Mouse (Mus musculus) neural tube, embryonic 13.5 days (tissue): ENCODE results near the gene Hist2h2ac. TPM values are rescaled to one million over a fixed set of nuclear protein-coding genes. Genes with fewer than 3 reads are reported as not detected.
"Not testable (repeated sequence)": the region's sequence is repeated elsewhere in the genome, so short reads cannot be mapped to it uniquely, and the experiment has no call there.

ENCODE experiments used
- ATAC-seq: fragments of 200-750 bp; cut with Nextera tagmentation; 2 replicates; pipeline ENCODE4 v1.8.0; 2017; ENCODE audit warnings: low read depth, mild to moderate bottlenecking, moderate TSS enrichment, moderate library complexity
- H3K27ac ChIP-seq: fragments of 300-500 bp; sonication (generic); replicated peaks from 2 replicates; pipeline ENCODE4 v1.5.1; 2015; ENCODE audit warnings: moderate library complexity, mild to moderate bottlenecking, inconsistent platforms
- H3K27me3 ChIP-seq: fragments of 300-500 bp; sonication (generic); 2 replicates; pipeline ENCODE4 v1.6.1; 2015; ENCODE audit warnings: mild to moderate bottlenecking, inconsistent platforms
- H3K36me3 ChIP-seq: fragments of 300-500 bp; sonication (generic); 2 replicates; pipeline ENCODE4 v1.6.1; 2015; ENCODE audit warnings: mild to moderate bottlenecking, inconsistent platforms
- H3K4me1 ChIP-seq: fragments of 300-500 bp; sonication (generic); replicated peaks from 2 replicates; pipeline ENCODE4 v1.6.1; 2015; ENCODE audit warnings: inconsistent platforms
- H3K4me2 ChIP-seq: fragments of 300-500 bp; sonication (generic); 2 replicates; pipeline ENCODE4 v1.6.1; 2015; ENCODE audit warnings: inconsistent platforms, mild to moderate bottlenecking, moderate library complexity
- H3K4me3 ChIP-seq: fragments of 300-500 bp; sonication (generic); 2 replicates; pipeline ENCODE4 v1.5.1; 2015; ENCODE audit warnings: mild to moderate bottlenecking, inconsistent platforms
- H3K9ac ChIP-seq: fragments of 300-500 bp; sonication (generic); 2 replicates; pipeline ENCODE4 v1.6.1; 2015; ENCODE audit warnings: moderate library complexity, mild to moderate bottlenecking, inconsistent platforms
- H3K9me3 ChIP-seq: fragments of 300-500 bp; sonication (generic); 2 replicates; pipeline ENCODE4 v1.6.1; 2016; ENCODE audit warnings: inconsistent platforms
- WGBS: fragments of 180-500 bp; shearing (Covaris S2); methylation state at CpG from one replicate; pipeline ENCODE4 v1.1.7; 2015; 5-methylcytosine and 5-hydroxymethylcytosine counted together
- polyA plus RNA-seq: library from polyadenylated mRNA; unstranded; fragments of >200 nt; fragmentation: Nextera tagmentation; extraction: Ambion mirVana; gene quantifications from 2 replicates; pipeline ENCODE4 v1.2.1, GENCODE M21; 2015

The Hist2h2ac gene
- polyA plus RNA-seq, 1 experiment from 2014 or later = 2.1 TPM

- WGBS = 0% methylated on average over 12 of the region's 12 CpGs
- no peaks in the 10 kb centered on the region for H3K36me3 ChIP-seq
- H3K9me3 ChIP-seq = no peaks in the 10 kb centered on the region
- ATAC-seq = peak; percentile 41
- peak overlapping the region; percentile 98 for H3K27ac ChIP-seq
- H3K4me1 ChIP-seq = peaks cover 38% of the 10 kb centered on the region
- H3K27me3 ChIP-seq = no peaks in the 10 kb centered on the region
- H3K4me3 ChIP-seq = peak overlapping the region; percentile 66
- H3K9ac ChIP-seq = peak overlapping the region; percentile 85
- peak overlapping the region; percentile 91 for H3K4me2 ChIP-seq
These were observed 1.5 kb downstream of the Hist2h2ac start for GRCm38 (mm10) chr3:96219191-96219641.

GRCm38 (mm10) chr3:96209242-96209641 lies 11.4 kb downstream of the Hist2h2ac start:
- no peaks in the 10 kb centered on the region for H3K36me3 ChIP-seq
- H3K27ac ChIP-seq = no peak overlapping the region
- no peak overlapping the region for H3K4me2 ChIP-seq
- no peaks in the 10 kb centered on the region for H3K4me1 ChIP-seq
- H3K9me3 ChIP-seq = no peaks in the 10 kb centered on the region
- H3K27me3 ChIP-seq = no peaks in the 10 kb centered on the region
- H3K4me3 ChIP-seq = no peak overlapping the region
- no peak for ATAC-seq
- 31% methylated on average over 15 of the region's 15 CpGs for WGBS
- H3K9ac ChIP-seq = no peak overlapping the region

- Histone ChIP-seq H3K4me1 (no peaks in the 10 kb centered on the region), H3K27me3 (no peaks in the 10 kb centered on the region), H3K4me3 (no peak overlapping the region), H3K36me3 (no peaks in the 10 kb centered on the region), H3K9ac (no peak overlapping the region), H3K27ac (no peak overlapping the region), H3K9me3 (no peaks in the 10 kb centered on the region), H3K4me2 (no peak overlapping the region)
- 89% methylated on average over 3 of the region's 3 CpGs for WGBS
- ATAC-seq = no peak
These were observed 12.9 kb downstream of the Hist2h2ac start for GRCm38 (mm10) chr3:96207819-96208218.

DNA sequence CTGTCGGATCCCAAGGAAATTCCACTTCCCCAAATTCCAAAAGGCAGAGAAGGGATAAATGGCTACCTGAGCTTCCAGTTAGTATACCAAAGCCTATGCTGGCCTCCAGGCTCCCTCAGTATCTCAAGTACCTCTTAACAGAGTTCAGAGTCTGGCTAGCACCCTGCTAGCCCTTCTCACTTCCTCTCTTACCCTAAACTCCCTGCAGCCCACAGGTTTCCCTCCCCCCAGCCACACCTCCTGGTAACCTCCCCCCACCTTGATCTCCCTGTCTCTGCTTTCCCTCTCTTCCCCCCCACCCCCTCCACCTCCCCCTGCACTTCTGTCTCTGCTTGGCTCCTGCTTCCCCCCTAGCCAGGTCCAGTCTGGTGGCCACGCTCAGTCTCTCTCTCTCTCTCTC lies 20.9 kb downstream of the Hist2h2ac start:
- Histone ChIP-seq H3K9me3 (no peaks in the 10 kb centered on the region), H3K4me3 (no peak overlapping the region), H3K4me2 (no peak overlapping the region), H3K4me1 (peaks cover 18% of the 10 kb centered on the region), H3K27ac (no peak overlapping the region), H3K9ac (no peak overlapping the region), H3K27me3 (no peaks in the 10 kb centered on the region), H3K36me3 (peaks cover 6% of the 10 kb centered on the region)
- WGBS = 67% methylated on average over 2 of the region's 2 CpGs
- ATAC-seq = no peak

DNA sequence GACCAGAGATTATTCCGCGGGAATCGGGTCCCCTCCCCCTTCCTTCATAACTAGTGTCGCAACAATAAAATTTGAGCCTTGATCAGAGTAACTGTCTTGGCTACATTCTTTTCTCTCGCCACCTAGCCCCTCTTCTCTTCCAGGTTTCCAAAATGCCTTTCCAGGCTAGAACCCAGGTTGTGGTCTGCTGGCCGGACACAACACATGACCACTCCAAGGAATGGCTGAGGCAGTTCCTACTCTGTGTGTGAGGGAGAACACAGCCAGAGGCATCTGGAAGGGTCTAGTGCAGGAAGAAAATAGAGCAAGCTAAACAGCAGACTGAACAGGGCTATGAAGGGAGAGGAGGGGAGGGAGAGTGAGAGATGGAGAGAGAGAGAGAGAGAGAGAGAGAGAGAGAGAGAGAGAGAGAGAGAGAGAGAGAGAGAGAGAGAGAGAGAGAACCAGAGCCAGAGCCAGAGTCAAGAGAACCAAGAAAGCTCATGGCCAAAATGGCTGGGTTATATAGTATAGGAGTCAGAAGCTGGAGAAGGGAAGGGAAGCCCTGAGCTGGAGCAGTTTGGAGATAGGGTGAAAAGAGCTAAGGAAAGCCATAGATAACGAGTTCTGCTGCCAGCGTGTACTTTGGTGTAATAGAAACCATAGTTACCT lies 22.0 kb downstream of the Hist2h2ac start:
- not testable (repeated sequence) for H3K27ac ChIP-seq, H3K9me3 ChIP-seq, H3K9ac ChIP-seq, H3K27me3 ChIP-seq, ATAC-seq, H3K4me3 ChIP-seq
- Histone ChIP-seq H3K4me1 (peaks cover 18% of the 10 kb centered on the region), H3K4me2 (peak overlapping the region; percentile 82), H3K36me3 (peaks cover 16% of the 10 kb centered on the region)
- WGBS = 27% methylated on average over 7 of the region's 8 CpGs

- H3K9ac ChIP-seq = peak overlapping the region; percentile 63
- peak overlapping the region; percentile 82 for H3K4me2 ChIP-seq
- 7% methylated on average over 6 of the region's 6 CpGs for WGBS
- H3K27me3 ChIP-seq = no peaks in the 10 kb centered on the region
- ATAC-seq = peak; percentile 27; the same call in 1 of the 2 replicates
- H3K9me3 ChIP-seq = no peaks in the 10 kb centered on the region
- 0 out of 2 replicates have a peak overlapping the region, but pooled peaks have one; percentile 33 for H3K27ac ChIP-seq
- peak overlapping the region; percentile 72 for H3K4me3 ChIP-seq
- peaks cover 18% of the 10 kb centered on the region for H3K4me1 ChIP-seq
- H3K36me3 ChIP-seq = peaks cover 22% of the 10 kb centered on the region
These were observed 22.5 kb downstream of the Hist2h2ac start for GRCm38 (mm10) chr3:96198181-96198580.

- H3K9ac ChIP-seq = peak overlapping the region; percentile 87
- WGBS = under 1% methylated on average over 50 of the region's 50 CpGs
- H3K36me3 ChIP-seq = peaks cover 31% of the 10 kb centered on the region
- H3K4me2 ChIP-seq = peak overlapping the region; percentile 82
- peaks cover 18% of the 10 kb centered on the region for H3K4me1 ChIP-seq
- no peaks in the 10 kb centered on the region for H3K9me3 ChIP-seq
- peak overlapping the region; percentile 98 for H3K27ac ChIP-seq
- no peaks in the 10 kb centered on the region for H3K27me3 ChIP-seq
- peak overlapping the region; percentile 72 for H3K4me3 ChIP-seq
- ATAC-seq = peak; percentile 96
These were observed 23.4 kb downstream of the Hist2h2ac start for GRCm38 (mm10) chr3:96197129-96197749.

DNA sequence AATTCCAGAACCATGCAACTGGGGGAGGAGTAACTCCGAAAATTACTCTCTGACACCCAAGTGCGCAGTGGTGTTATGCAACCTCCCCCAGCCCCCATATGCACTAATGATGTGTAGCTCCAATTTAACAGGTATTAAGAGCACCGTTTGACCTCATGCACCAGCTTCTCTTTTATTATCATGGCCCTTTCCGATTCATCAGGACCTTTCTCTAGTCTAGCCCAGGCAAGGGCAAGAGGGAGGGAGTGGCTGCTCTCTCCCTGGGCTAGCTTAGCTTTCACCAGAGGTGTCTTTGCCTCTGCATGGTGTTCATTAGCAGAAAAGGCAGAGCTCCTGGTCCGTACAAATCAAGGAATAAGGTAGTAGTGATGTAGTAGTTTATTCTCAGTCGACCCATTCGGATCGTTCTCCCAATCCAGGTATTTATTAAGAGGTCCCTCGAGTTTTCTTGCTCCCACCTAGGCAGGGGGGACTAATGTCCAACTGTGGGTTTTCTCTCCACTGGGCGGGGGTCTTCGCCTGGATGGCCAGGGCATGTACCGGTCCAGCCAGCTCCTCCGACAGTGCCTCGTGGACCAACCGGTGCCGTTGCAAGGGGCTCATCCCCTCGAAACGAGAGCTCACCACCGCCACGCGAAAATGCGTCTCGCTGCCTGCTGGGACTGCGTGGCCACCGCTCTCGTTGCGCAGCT lies 24.1 kb downstream of the Hist2h2ac start:
- 18% methylated on average over 27 of the region's 27 CpGs for WGBS
- peak; percentile 51 for ATAC-seq

DNA sequence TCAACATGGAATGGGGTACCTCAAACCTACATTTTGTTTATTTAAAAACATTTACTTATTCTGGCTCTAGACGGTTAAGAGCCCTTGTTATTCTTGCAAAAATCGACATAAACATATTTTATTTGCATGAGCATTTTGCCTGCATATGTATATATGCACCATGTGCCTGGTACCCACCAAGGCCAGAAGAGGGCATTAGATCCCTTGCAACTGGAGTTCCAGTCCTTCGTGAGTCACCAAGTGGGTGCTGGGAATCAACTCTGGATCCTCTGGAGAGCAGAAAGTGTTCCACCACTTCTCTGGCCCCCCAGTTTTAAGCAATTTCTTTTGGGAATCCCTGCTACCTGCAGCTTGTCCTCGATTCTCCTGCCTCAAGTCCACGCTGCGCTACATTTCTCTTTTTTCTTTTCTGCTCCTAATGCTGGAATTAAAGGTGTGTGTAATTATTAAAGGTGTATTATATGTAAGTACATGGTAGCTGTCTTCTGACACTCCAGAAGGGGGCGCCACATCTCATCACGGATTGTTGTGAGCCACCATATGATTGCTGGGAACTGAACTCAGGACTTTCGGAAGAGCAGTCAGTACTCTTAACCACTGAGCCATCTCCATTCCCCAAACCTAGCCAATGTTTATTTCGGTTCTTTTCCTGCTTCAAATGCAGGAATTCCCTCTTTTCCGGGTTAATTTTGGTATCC lies 24.9 kb downstream of the Hist2h2ac start:
- H3K4me1 ChIP-seq = peaks cover 18% of the 10 kb centered on the region
- H3K9ac ChIP-seq = peak overlapping the region; percentile 87; the same call in 1 of the 2 replicates
- H3K4me2 ChIP-seq = peak overlapping the region; percentile 82
- no peak for ATAC-seq
- peak overlapping the region; percentile 72 for H3K4me3 ChIP-seq
- H3K9me3 ChIP-seq = no peaks in the 10 kb centered on the region
- peaks cover 46% of the 10 kb centered on the region for H3K36me3 ChIP-seq
- H3K27ac ChIP-seq = peak overlapping the region; percentile 98; the same call in 1 of the 2 replicates
- WGBS = 89% methylated on average over 11 of the region's 11 CpGs
- H3K27me3 ChIP-seq = no peaks in the 10 kb centered on the region

More for the DNA sequence above, 24.1 kb downstream of the Hist2h2ac start:
- Histone ChIP-seq H3K36me3 (peaks cover 38% of the 10 kb centered on the region), H3K4me1 (peaks cover 18% of the 10 kb centered on the region), H3K9me3 (no peaks in the 10 kb centered on the region), H3K27ac (peak overlapping the region; percentile 98), H3K4me3 (peak overlapping the region; percentile 72), H3K9ac (peak overlapping the region; percentile 87), H3K27me3 (no peaks in the 10 kb centered on the region), H3K4me2 (peak overlapping the region; percentile 82)

DNA sequence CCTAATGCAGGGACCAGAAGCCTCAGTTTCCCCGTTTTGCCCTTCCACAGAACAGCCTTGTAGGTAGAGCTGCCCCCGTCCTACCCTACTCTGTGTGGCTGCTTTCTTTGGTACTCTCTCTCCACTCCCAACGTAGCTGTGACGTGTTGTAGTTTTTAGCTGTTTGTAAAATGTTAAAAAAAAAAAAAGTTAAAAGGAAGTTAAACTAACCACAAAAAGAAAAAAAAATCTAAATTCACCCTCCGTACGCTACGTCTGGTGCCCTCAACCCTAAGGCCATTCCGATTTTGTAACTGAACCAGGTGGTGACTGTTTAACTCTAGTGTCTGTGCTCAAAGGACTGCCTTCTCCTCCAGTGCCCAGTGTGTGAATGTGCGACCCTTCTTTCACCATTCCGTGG lies 25.7 kb downstream of the Hist2h2ac start:
- no peak overlapping the region for H3K4me2 ChIP-seq
- ATAC-seq = no peak
- 89% methylated on average over 10 of the region's 10 CpGs for WGBS
- no peak overlapping the region for H3K9ac ChIP-seq
- H3K27me3 ChIP-seq = no peaks in the 10 kb centered on the region
- peaks cover 54% of the 10 kb centered on the region for H3K36me3 ChIP-seq
- peaks cover 18% of the 10 kb centered on the region for H3K4me1 ChIP-seq
- H3K27ac ChIP-seq = no peak overlapping the region
- no peaks in the 10 kb centered on the region for H3K9me3 ChIP-seq
- H3K4me3 ChIP-seq = no peak overlapping the region

DNA sequence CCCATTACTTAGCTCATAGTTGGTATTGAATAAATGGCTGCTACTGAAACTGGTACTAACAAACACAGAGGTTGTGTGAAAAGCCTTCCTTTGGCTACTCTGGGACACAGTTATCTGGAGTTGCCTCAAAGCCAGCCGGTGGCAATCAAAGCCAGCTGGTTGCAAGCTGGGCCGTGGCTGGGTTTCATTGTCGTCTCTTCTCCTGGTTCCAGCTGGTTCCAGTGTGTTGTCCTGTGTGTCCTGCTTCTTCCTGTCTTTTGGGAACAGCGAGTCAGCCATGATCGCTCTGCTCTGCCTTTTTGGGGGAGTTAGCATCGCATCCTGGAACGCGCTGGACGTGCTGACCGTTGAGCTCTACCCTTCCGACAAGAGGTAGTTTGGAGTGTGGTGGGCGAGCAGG lies 27.7 kb downstream of the Hist2h2ac start:
- no peaks in the 10 kb centered on the region for H3K27me3 ChIP-seq
- 0 out of 2 replicates have a peak overlapping the region, but pooled peaks have one; percentile 12 for H3K9ac ChIP-seq
- ATAC-seq = no peak
- H3K9me3 ChIP-seq = no peaks in the 10 kb centered on the region
- H3K27ac ChIP-seq = no peak overlapping the region
- WGBS = 71% methylated on average over 12 of the region's 12 CpGs
- H3K4me3 ChIP-seq = no peak overlapping the region
- peaks cover 14% of the 10 kb centered on the region for H3K4me1 ChIP-seq
- H3K4me2 ChIP-seq = no peak overlapping the region
- peaks cover 72% of the 10 kb centered on the region for H3K36me3 ChIP-seq
